Mouse (Mus musculus) forebrain, embryonic 14.5 days (tissue): ENCODE results near the gene Rtkn. TPM values are rescaled to one million over a fixed set of nuclear protein-coding genes. Genes with fewer than 3 reads are reported as not detected.

Source experiments
- ATAC-seq: fragments of 200-750 bp; cut with Nextera tagmentation; 2 replicates; pipeline ENCODE4 v1.8.0; 2017; ENCODE audit warnings: mild to moderate bottlenecking, moderate library complexity
- DNase-seq: peaks from one replicate; pipeline ENCODE4 v3.0.0-alpha.2; 2015; ENCODE audit warnings: low spot score
- H3K27ac ChIP-seq: fragments of 300-500 bp; sonication (generic); 2 replicates; pipeline ENCODE4 v1.5.1; 2014; ENCODE audit warnings: low read depth, mild to moderate bottlenecking, control low read depth, low read length, moderate library complexity
- H3K27me3 ChIP-seq: fragments of 300-500 bp; sonication (generic); replicated peaks from 2 replicates; pipeline ENCODE4 v1.6.1; 2014; ENCODE audit warnings: low read length, control low read depth, mixed read lengths; ENCODE audit not compliant: control insufficient read depth, insufficient read depth
- H3K36me3 ChIP-seq: fragments of 300-500 bp; sonication (generic); 2 replicates; pipeline ENCODE4 v1.6.1; 2014; ENCODE audit warnings: low read length, control low read depth; ENCODE audit not compliant: control insufficient read depth, insufficient read depth
- H3K4me1 ChIP-seq: fragments of 300-500 bp; sonication (generic); 2 replicates; pipeline ENCODE4 v1.6.1; 2014; ENCODE audit warnings: antibody characterized with exemption, low read length, control low read depth; ENCODE audit not compliant: control insufficient read depth, insufficient read depth
- H3K4me2 ChIP-seq: fragments of 300-500 bp; sonication (generic); 2 replicates; pipeline ENCODE4 v1.6.1; 2014; ENCODE audit warnings: mild to moderate bottlenecking, control low read depth, low read length
- H3K4me3 ChIP-seq: fragments of 300-500 bp; sonication (generic); 2 replicates; pipeline ENCODE4 v1.5.1; 2014; ENCODE audit warnings: low read depth, low read length, control low read depth
- H3K9ac ChIP-seq: fragments of 300-500 bp; sonication (generic); 2 replicates; pipeline ENCODE4 v1.6.1; 2014; ENCODE audit warnings: mild to moderate bottlenecking, low read length, control low read depth, moderate library complexity
- H3K9me3 ChIP-seq: fragments of 300-500 bp; sonication (generic); replicated peaks from 2 replicates; pipeline ENCODE4 v1.6.1; 2016; ENCODE audit warnings: low read length, control low read depth, mixed read lengths; ENCODE audit not compliant: control insufficient read depth
- WGBS: fragments of 180-500 bp; shearing (Covaris S2); extraction: QIAGEN DNeasy Blood & Tissue Kit; methylation state at CpG from one replicate; pipeline ENCODE4 v1.1.7; 2014; 5-methylcytosine and 5-hydroxymethylcytosine counted together
- polyA plus RNA-seq: library from polyadenylated mRNA; unstranded; fragments of >200 nt; fragmentation: Nextera tagmentation; extraction: Ambion mirVana; gene quantifications from 2 replicates; pipeline ENCODE4 v1.2.1, GENCODE M21; 2014

Gene Rtkn
- polyA plus RNA-seq, 1 experiment from 2014 or later = 4.8 TPM

DNA sequence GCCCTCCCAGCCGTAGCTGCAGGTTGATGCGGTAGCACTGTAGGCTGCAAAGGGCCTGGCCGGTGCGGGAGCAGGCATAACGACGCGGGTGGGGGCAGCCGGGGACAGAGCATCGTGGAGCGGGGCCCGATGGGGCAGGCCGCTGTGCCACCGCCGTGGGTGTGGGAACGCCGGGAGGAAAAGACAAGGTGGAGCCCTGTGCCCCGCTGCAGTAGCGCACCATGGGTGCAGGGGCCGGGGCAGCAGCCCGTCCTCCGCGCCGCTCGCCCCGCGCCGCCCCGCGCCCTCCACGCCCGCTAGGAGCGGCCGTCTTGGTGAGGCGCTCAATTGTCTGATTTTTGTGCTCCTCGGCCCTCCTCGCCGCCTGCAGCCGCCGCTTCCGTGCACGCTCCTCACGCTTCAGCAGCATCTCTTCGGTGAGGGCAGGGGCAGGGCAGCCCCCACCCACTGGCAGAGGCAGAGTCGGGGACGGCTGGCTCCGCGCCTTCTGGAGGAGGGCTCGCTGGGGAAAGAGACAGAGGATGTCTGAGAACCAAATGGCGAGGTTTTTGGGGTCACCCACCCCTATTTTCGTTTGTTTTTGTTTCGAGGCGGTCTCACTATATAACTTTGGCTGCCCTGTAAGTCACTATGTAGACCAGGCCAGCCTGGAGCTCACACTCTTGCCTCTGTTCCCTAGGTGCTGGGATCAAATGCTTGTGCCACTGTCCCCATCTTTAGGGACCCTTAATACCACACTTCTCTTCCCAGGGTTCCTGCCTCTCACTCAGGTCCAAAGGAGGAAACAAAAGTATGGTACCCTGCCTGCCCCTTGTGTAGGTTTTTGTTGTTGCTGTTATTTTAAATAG lies 13.2 kb upstream of the Rtkn start:
- H3K9me3 ChIP-seq = no peaks in the 10 kb centered on the region
- H3K4me2 ChIP-seq = peak overlapping the region; percentile 94
- H3K4me1 ChIP-seq = peaks cover 22% of the 10 kb centered on the region
- no peaks in the 10 kb centered on the region for H3K27me3 ChIP-seq
- H3K36me3 ChIP-seq = peaks cover 30% of the 10 kb centered on the region
- 3% methylated on average over 31 of the region's 52 CpGs for WGBS
- H3K27ac ChIP-seq = peak overlapping the region; percentile 98
- H3K4me3 ChIP-seq = peak overlapping the region; percentile 65
- peak overlapping the region; percentile 95 for H3K9ac ChIP-seq
- DNase-seq (peak; percentile 49), ATAC-seq (no peak; the same call in 1 of the 2 replicates)

DNA sequence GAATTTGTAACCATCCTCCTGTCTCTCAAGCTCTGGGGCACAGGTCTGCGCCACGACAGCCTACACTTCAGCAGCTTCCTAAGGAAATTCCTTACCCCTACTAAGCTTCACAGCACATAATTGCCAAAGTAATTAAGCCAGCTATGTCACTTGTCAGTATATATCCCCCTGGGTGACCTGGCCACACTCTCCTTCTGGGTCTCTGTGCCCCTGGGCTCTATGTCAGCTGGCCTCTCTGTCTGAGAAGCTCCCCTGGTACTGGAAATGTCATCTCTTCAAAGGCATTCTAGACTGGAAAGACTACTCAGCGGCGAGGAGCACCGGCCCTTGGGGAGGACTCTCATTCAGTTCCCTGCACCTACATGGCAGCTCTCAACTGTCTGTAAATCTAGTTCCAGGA lies 12.3 kb upstream of the Rtkn start:
- 87% methylated on average over 5 of the region's 5 CpGs for WGBS
- Histone ChIP-seq H3K27ac (no peak overlapping the region), H3K27me3 (no peaks in the 10 kb centered on the region)

GRCm38 (mm10) chr6:83124851-83125312 lies 10.4 kb upstream of the Rtkn start:
- peak; percentile 27 for ATAC-seq
- Histone ChIP-seq H3K4me2 (peak overlapping the region; percentile 87), H3K4me1 (peaks cover 20% of the 10 kb centered on the region), H3K27me3 (no peaks in the 10 kb centered on the region), H3K9me3 (no peaks in the 10 kb centered on the region), H3K4me3 (peak overlapping the region; percentile 69), H3K36me3 (peaks cover 6% of the 10 kb centered on the region; the same call in 1 of the 2 replicates), H3K9ac (peak overlapping the region; percentile 72), H3K27ac (peak overlapping the region; percentile 44; the same call in 1 of the 2 replicates)
- peak; percentile 97 for DNase-seq
- WGBS = under 1% methylated on average over 30 of the region's 30 CpGs

More for the DNA sequence above, 12.3 kb upstream of the Rtkn start:
- Histone ChIP-seq H3K9ac (peak overlapping the region; percentile 30; the same call in 1 of the 2 replicates), H3K4me3 (0 out of 2 replicates have a peak overlapping the region, but pooled peaks have one; percentile 65), H3K4me1 (peaks cover 22% of the 10 kb centered on the region), H3K4me2 (peak overlapping the region; percentile 94; the same call in 1 of the 2 replicates), H3K9me3 (no peaks in the 10 kb centered on the region), H3K36me3 (peaks cover 22% of the 10 kb centered on the region)
- no peak for DNase-seq
- no peak for ATAC-seq

- WGBS = 17% methylated on average over 5 of the region's 5 CpGs
- DNase-seq = no peak
- H3K9me3 ChIP-seq = no peaks in the 10 kb centered on the region
- no peaks in the 10 kb centered on the region for H3K27me3 ChIP-seq
- peaks cover 6% of the 10 kb centered on the region; the same call in 1 of the 2 replicates for H3K36me3 ChIP-seq
- H3K27ac ChIP-seq = peak within 1 kb of the TSS; percentile 44; the same call in 1 of the 2 replicates
- peak within 1 kb of the TSS; percentile 72 for H3K9ac ChIP-seq
- no peak for ATAC-seq
- H3K4me2 ChIP-seq = peak within 1 kb of the TSS; percentile 87
- H3K4me3 ChIP-seq = peak within 1 kb of the TSS; percentile 69
- H3K4me1 ChIP-seq = peaks cover 15% of the 10 kb centered on the region
Observed at GRCm38 (mm10) chr6:83125331-83125730, 9.9 kb upstream of the Rtkn start, which contains the start of gene Ino80b. TSS of gene Ino80b (minus strand) at chr6:83125431.

DNA sequence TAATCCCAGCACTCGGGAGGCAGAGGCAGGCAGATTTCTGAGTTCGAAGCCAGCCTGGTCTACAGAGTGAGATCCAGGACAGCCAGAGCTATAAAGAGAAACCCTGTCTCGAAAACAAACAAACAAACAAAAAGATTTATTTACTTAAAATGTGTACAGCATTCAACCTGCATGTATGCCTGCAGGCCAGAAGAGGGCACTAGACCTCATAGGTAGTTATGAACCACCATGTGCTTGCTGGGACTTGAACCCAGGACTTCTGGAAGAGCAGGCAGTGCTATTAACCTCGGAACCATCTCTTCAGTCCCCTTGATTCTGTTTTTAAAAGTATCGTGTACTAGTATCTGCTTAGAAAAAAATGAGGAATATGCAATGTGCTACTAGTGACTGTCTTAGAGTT lies 7.8 kb upstream of the Rtkn start:
- Histone ChIP-seq H3K4me3 (no peak overlapping the region), H3K9ac (no peak overlapping the region), H3K27me3 (no peaks in the 10 kb centered on the region), H3K9me3 (no peaks in the 10 kb centered on the region), H3K36me3 (peaks cover 6% of the 10 kb centered on the region; the same call in 1 of the 2 replicates), H3K27ac (no peak overlapping the region), H3K4me1 (peaks cover 15% of the 10 kb centered on the region), H3K4me2 (no peak overlapping the region)
- DNase-seq (no peak), ATAC-seq (no peak)
- WGBS = 95% methylated on average over 5 of the region's 5 CpGs

- no peaks in the 10 kb centered on the region for H3K9me3 ChIP-seq
- no peaks in the 10 kb centered on the region for H3K36me3 ChIP-seq
- H3K4me3 ChIP-seq = no peak overlapping the region
- 82% methylated on average over 6 of the region's 6 CpGs for WGBS
- no peak overlapping the region for H3K27ac ChIP-seq
- ATAC-seq = no peak
- peaks cover 1% of the 10 kb centered on the region; the same call in 1 of the 2 replicates for H3K27me3 ChIP-seq
- no peak overlapping the region for H3K4me2 ChIP-seq
- peaks cover under 1% of the 10 kb centered on the region; the same call in 1 of the 2 replicates for H3K4me1 ChIP-seq
- no peak for DNase-seq
- H3K9ac ChIP-seq = no peak overlapping the region
Observed at GRCm38 (mm10) chr6:83131469-83132034, 3.7 kb upstream of the Rtkn start.

DNA sequence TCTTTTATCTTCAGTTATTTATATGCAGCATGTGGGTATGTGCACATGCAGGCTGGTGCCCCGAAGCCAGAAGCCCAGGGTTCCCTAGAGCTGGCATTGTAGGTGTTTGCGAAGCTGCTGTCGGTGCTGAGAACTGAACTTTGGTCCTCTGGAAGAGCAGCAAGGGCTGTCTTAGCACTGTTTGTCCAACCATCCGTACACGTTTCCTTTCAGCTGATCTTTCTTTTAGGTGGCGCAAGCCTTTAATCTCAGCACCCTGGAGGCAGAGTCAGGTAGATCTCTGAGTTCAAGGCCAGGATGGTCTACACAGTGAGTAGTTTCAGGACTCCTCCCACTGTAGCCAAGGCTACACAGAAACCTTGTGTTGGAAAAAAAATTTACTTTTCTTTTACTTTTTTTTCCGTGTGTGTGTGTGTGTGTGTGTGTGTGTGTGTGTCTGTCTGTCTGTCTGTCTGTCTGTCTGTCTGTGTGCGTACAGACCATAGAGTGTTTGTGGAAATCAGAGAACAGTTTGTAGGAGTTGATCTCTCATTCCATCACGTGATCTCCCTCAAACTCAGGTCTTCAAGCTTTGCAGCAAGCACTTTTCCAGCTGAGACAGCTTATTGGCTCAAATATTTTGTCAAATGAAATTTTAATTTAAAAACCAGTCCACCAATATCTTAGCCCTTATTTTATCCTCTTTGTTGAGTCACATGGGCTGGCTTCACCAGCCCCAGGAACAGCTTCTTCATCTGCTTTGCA lies 2.9 kb upstream of the Rtkn start:
- Histone ChIP-seq H3K4me3 (no peak overlapping the region), H3K9ac (no peak overlapping the region), H3K27me3 (peaks cover 7% of the 10 kb centered on the region; the same call in 1 of the 2 replicates), H3K9me3 (no peaks in the 10 kb centered on the region), H3K4me1 (peaks cover 8% of the 10 kb centered on the region), H3K4me2 (no peak overlapping the region), H3K27ac (no peak overlapping the region), H3K36me3 (no peaks in the 10 kb centered on the region)
- ATAC-seq = no peak
- 81% methylated on average over 9 of the region's 9 CpGs for WGBS
- DNase-seq = no peak

DNA sequence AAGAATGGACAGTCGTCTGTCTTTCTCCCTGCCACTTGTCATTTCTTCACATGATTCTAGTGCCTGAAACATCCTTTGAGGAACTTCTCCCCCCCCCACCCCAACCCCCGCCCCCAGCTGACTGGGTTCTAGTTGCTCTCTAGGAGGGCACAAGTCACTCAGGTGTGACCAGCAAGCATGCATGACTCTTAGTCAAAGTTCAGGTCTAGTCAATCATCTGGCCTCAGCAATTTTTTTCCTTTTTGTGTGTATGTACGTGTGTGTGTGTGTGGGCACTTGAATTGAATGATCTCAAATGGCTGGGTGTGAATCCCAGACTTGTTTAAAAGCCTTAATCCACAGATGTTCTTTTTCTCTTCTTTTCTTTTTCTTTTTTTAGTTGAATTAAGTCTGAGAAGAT lies 1.0 kb upstream of the Rtkn start:
- ATAC-seq (no peak), DNase-seq (no peak)
- no peak overlapping the region for H3K9ac ChIP-seq
- no peak overlapping the region for H3K4me2 ChIP-seq
- peaks cover 7% of the 10 kb centered on the region; the same call in 1 of the 2 replicates for H3K27me3 ChIP-seq
- H3K27ac ChIP-seq = no peak overlapping the region
- H3K36me3 ChIP-seq = no peaks in the 10 kb centered on the region
- 70% methylated on average over 3 of the region's 3 CpGs for WGBS
- no peaks in the 10 kb centered on the region for H3K9me3 ChIP-seq
- no peak overlapping the region for H3K4me3 ChIP-seq
- peaks cover 12% of the 10 kb centered on the region for H3K4me1 ChIP-seq
